Mouse (Mus musculus) heart, embryonic 12.5 days (tissue): Measurements from ENCODE around the gene Sv2a. TPM values are rescaled to one million over a fixed set of nuclear protein-coding genes. Genes with fewer than 3 reads are reported as not detected.

Experiments used
- ATAC-seq: fragments of 200-750 bp; cut with Nextera tagmentation; 2 replicates; pipeline ENCODE4 v1.8.0; 2017; ENCODE audit warnings: moderate TSS enrichment, moderate library complexity; ENCODE audit not compliant: insufficient number of reproducible peaks, low FRiP score
- H3K27ac ChIP-seq: fragments of 300-500 bp; sonication (generic); 2 replicates; pipeline ENCODE4 v1.5.1; 2016; ENCODE audit warnings: mild to moderate bottlenecking, moderate library complexity; ENCODE audit not compliant: poor library complexity, severe bottlenecking
- H3K27me3 ChIP-seq: fragments of 300-500 bp; sonication (generic); replicated peaks from 2 replicates; pipeline ENCODE4 v1.6.1; 2016; ENCODE audit warnings: mild to moderate bottlenecking, moderate library complexity
- H3K36me3 ChIP-seq: fragments of 300-500 bp; sonication (generic); 2 replicates; pipeline ENCODE4 v1.6.1; 2016; ENCODE audit warnings: mild to moderate bottlenecking, moderate library complexity
- H3K4me1 ChIP-seq: fragments of 300-500 bp; sonication (generic); replicated peaks from 2 replicates; pipeline ENCODE4 v1.6.1; 2016; ENCODE audit warnings: mild to moderate bottlenecking
- H3K4me2 ChIP-seq: fragments of 300-500 bp; sonication (generic); 2 replicates; pipeline ENCODE4 v1.6.1; 2016; ENCODE audit warnings: mild to moderate bottlenecking, moderate library complexity
- H3K4me3 ChIP-seq: fragments of 300-500 bp; sonication (generic); 2 replicates; pipeline ENCODE4 v1.5.1; 2016; ENCODE audit warnings: mild to moderate bottlenecking
- H3K9ac ChIP-seq: fragments of 300-500 bp; sonication (generic); 2 replicates; pipeline ENCODE4 v1.6.1; 2016; ENCODE audit warnings: mild to moderate bottlenecking, moderate library complexity
- H3K9me3 ChIP-seq: fragments of 300-500 bp; sonication (generic); replicated peaks from 2 replicates; pipeline ENCODE4 v1.6.1; 2016; ENCODE audit warnings: mild to moderate bottlenecking, moderate library complexity
- WGBS: fragments of 180-500 bp; shearing (Covaris S2); methylation state at CpG from one replicate; pipeline ENCODE4 v1.1.7; 2016; 5-methylcytosine and 5-hydroxymethylcytosine counted together
- polyA plus RNA-seq: library from polyadenylated mRNA; unstranded; fragments of >200 nt; fragmentation: Nextera tagmentation; extraction: Ambion mirVana; gene quantifications from 2 replicates; pipeline ENCODE4 v1.2.1, GENCODE M21; 2016

The Sv2a gene
- polyA plus RNA-seq, 1 experiment from 2014 or later, result 21.7 TPM

DNA sequence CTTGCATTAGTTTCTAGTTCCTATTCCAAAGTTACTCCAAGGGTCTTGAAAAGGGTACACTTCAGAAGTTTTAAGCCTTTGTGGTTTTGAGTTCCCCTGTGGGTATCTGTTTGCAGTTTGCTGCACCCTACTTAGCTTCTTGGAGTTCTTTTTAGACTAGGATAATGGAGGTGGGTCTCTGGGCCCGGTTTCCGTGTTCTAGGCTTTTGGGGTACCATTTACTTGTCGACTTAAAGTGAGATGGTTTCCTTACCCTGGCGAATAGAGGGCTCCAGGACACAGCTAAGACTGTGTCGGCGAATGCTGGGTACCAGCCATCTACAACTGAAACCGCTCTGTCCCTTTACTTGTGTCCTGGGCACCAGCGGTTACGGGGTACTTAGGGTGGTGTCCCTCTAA lies 40.7 kb downstream of the Sv2a start:
- H3K9ac ChIP-seq, result peak overlapping the region; percentile 90
- no peaks in the 10 kb centered on the region for H3K27me3 ChIP-seq
- peaks cover 43% of the 10 kb centered on the region for H3K4me1 ChIP-seq
- H3K36me3 ChIP-seq, result no peaks in the 10 kb centered on the region
- ATAC-seq, result no peak
- peak overlapping the region; percentile 100 for H3K27ac ChIP-seq
- peak overlapping the region; percentile 79 for H3K4me3 ChIP-seq
- peak overlapping the region; percentile 90 for H3K4me2 ChIP-seq
- 30% methylated on average over 9 of the region's 9 CpGs for WGBS
- H3K9me3 ChIP-seq, result no peaks in the 10 kb centered on the region

GRCm38 (mm10) chr3:96222774-96223173 lies 41.8 kb downstream of the Sv2a start:
- no peaks in the 10 kb centered on the region for H3K9me3 ChIP-seq
- no peak for ATAC-seq
- no peaks in the 10 kb centered on the region for H3K27me3 ChIP-seq
- no peak overlapping the region for H3K27ac ChIP-seq
- peaks cover 49% of the 10 kb centered on the region for H3K4me1 ChIP-seq
- no peak overlapping the region for H3K4me3 ChIP-seq
- no peak overlapping the region for H3K4me2 ChIP-seq
- no peaks in the 10 kb centered on the region for H3K36me3 ChIP-seq
- 87% methylated on average over 4 of the region's 4 CpGs for WGBS
- H3K9ac ChIP-seq, result no peak overlapping the region

- Histone ChIP-seq H3K4me2 (no peak overlapping the region), H3K27ac (no peak overlapping the region), H3K9me3 (no peaks in the 10 kb centered on the region), H3K27me3 (no peaks in the 10 kb centered on the region), H3K36me3 (no peaks in the 10 kb centered on the region), H3K4me1 (peaks cover 44% of the 10 kb centered on the region), H3K4me3 (no peak overlapping the region), H3K9ac (peak overlapping the region; percentile 58; the same call in 1 of the 2 replicates)
- no peak for ATAC-seq
- WGBS, result 48% methylated on average over 2 of the region's 2 CpGs
Observed at GRCm38 (mm10) chr3:96225421-96225820, 44.5 kb downstream of the Sv2a start.

DNA sequence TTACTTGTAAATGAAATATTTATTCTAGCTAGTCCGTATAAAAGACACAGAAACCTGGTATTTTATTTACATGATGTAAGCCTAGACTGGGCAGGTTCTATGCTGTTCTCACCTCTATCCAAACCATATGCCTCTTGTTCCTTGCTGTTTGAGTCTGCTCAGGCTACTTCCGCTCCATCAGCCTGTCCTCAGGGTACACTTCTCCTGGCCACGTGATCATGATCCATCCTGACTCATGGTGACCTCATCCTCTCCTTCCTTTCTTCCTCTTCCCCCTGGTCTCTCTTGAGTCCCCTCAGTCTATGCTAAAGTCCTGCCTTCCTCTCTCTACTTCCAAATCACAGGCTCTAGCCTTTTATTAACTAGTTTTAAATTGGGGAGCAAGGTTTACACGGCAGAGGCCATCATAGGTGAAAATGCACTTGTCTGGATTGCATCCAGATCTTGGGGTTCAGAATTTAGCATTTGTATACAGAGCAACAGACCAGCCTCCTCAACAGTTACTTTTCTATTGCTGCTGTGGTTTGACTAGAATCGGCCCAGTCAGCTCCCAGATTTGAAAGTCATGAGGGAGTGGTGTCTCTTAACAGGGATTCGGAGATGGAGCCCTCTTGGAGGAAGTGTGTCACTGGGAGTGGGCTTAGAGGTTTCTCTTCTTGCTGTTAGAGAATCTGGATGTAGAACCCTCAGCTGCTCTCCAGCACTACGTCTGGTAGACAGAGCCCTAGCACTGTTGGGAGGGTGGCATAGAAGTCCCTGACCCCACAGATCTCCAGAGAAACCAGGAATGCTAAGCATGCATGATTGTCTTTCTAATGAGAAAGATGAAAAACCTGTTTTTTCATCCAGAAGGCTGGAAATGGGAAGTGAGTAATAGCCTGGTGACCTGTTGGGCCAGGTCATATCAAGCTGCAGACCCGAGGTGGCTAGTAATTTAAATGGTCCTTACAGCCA lies 46.0 kb downstream of the Sv2a start:
- Histone ChIP-seq H3K36me3 (no peaks in the 10 kb centered on the region), H3K27me3 (no peaks in the 10 kb centered on the region), H3K9me3 (no peaks in the 10 kb centered on the region), H3K4me3 (no peak overlapping the region), H3K4me1 (peaks cover 37% of the 10 kb centered on the region), H3K4me2 (no peak overlapping the region), H3K27ac (no peak overlapping the region), H3K9ac (no peak overlapping the region)
- WGBS, result 60% methylated on average over 8 of the region's 8 CpGs
- ATAC-seq, result 0 out of 2 replicates have a peak, but pooled peaks have one; percentile 7

GRCm38 (mm10) chr3:96228828-96229227 lies 47.9 kb downstream of the Sv2a start:
- no peak overlapping the region for H3K27ac ChIP-seq
- H3K4me1 ChIP-seq, result peaks cover 24% of the 10 kb centered on the region
- no peak overlapping the region for H3K9ac ChIP-seq
- no peak for ATAC-seq
- WGBS, result 71% methylated on average over 2 of the region's 2 CpGs
- no peaks in the 10 kb centered on the region for H3K9me3 ChIP-seq
- no peaks in the 10 kb centered on the region for H3K36me3 ChIP-seq
- H3K4me3 ChIP-seq, result no peak overlapping the region
- H3K27me3 ChIP-seq, result no peaks in the 10 kb centered on the region
- H3K4me2 ChIP-seq, result no peak overlapping the region

DNA sequence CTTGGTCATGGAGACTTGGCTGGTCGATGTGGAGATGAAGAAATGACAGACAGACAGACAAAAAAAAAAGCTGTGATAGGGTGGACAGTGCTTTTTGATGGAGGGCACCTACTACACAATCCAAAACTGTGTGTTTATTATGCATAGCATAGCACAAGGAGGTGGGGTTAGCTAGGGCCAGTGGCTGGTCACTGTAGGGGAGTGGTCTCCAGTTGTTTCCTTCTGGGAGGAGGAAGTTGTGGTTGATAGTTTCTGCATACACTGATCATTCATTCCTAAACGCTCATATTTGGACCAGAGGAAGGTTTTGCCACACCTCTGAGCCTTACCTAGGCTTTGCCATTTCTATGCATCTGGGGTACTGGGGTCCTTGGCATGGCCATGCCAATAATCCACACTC lies 49.5 kb downstream of the Sv2a start:
- H3K36me3 ChIP-seq, result no peaks in the 10 kb centered on the region
- WGBS, result 53% methylated on average over 2 of the region's 2 CpGs
- no peak overlapping the region for H3K27ac ChIP-seq
- H3K27me3 ChIP-seq, result no peaks in the 10 kb centered on the region
- H3K9me3 ChIP-seq, result no peaks in the 10 kb centered on the region
- H3K9ac ChIP-seq, result no peak overlapping the region
- H3K4me2 ChIP-seq, result no peak overlapping the region
- H3K4me3 ChIP-seq, result no peak overlapping the region
- ATAC-seq, result no peak
- peaks cover 16% of the 10 kb centered on the region for H3K4me1 ChIP-seq

DNA sequence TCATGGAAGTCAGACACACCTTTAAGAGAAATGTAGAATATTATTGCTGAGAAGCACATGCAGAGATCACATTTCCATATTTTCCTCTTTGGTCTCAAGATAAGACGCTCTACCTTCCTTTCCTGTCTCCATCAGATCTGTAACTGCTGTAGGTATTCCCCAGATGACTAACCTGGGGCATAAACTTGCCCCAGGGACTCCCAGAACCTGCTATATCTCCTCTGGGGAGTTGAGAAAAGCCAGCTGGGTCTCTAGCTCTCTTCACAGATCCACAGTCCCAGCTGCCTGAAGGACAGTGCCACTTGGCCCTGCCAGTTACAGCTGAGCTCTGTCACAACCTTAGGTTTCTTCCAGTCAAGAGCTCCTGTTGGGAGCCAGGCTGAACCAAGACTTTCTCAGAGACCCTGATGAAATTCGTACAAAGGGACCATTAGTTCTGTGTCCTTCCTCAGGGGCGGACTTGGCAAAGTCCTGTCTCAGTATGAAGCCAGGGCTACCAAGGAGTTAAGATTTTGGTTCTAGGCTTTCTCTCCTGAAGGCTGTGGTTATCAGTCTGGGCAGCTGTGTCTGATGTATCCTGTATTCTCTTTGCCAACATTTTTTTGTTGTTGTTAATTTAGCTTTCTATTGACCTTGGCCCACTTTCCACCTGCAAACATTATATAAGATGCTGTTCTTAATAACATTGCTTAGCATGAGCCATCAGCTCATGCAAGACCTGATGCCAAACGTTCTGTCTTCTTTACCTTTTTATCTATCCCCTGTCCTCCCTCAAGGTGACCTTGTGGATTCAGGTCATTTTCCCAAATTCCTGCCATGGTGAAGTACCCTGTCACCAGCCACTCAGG lies 50.2 kb downstream of the Sv2a start:
- Histone ChIP-seq H3K27ac (no peak overlapping the region), H3K4me1 (peaks cover 13% of the 10 kb centered on the region; the same call in 1 of the 2 replicates), H3K4me2 (no peak overlapping the region), H3K27me3 (no peaks in the 10 kb centered on the region), H3K4me3 (no peak overlapping the region), H3K9me3 (no peaks in the 10 kb centered on the region), H3K36me3 (no peaks in the 10 kb centered on the region), H3K9ac (no peak overlapping the region)
- WGBS, result 65% methylated on average over 4 of the region's 4 CpGs
- no peak for ATAC-seq

- Histone ChIP-seq H3K4me3 (no peak overlapping the region), H3K4me1 (peaks cover 9% of the 10 kb centered on the region), H3K9me3 (no peaks in the 10 kb centered on the region), H3K27ac (no peak overlapping the region), H3K4me2 (no peak overlapping the region), H3K27me3 (no peaks in the 10 kb centered on the region), H3K9ac (no peak overlapping the region), H3K36me3 (no peaks in the 10 kb centered on the region)
- ATAC-seq, result no peak
- WGBS, result 42% methylated on average over 2 of the region's 2 CpGs
Observed at GRCm38 (mm10) chr3:96231758-96232120, 50.8 kb downstream of the Sv2a start.

- H3K27me3 ChIP-seq, result no peaks in the 10 kb centered on the region
- H3K36me3 ChIP-seq, result no peaks in the 10 kb centered on the region
- no peaks in the 10 kb centered on the region for H3K9me3 ChIP-seq
- no peak overlapping the region for H3K4me3 ChIP-seq
- no peak overlapping the region for H3K4me2 ChIP-seq
- peaks cover 19% of the 10 kb centered on the region for H3K4me1 ChIP-seq
- 88% methylated on average over 2 of the region's 2 CpGs for WGBS
- no peak for ATAC-seq
- H3K9ac ChIP-seq, result no peak overlapping the region
- H3K27ac ChIP-seq, result no peak overlapping the region
Observed at GRCm38 (mm10) chr3:96234914-96235313, 54.0 kb downstream of the Sv2a start.

DNA sequence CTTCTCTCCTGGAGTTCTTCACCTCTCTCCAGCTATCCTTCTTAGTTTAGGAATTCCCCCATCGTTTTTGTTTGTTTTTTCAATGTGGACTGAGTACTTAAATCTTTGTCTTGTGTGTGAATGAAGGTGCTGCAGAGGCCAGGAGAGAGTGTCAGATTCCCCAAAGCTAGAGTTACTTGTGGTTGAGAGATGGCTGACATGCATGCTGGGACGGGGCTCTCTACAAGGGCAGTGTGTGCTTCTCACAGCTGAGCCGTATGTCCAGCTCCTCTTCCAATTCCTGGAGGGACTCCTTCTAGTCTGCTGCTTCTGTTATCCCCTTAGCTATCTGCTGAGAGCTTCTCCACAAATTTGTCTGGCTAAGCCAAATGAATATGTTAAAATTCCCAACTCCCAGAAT lies 54.9 kb downstream of the Sv2a start:
- no peak overlapping the region for H3K4me3 ChIP-seq
- H3K36me3 ChIP-seq, result no peaks in the 10 kb centered on the region
- 53% methylated on average over 3 of the region's 3 CpGs for WGBS
- no peak overlapping the region for H3K27ac ChIP-seq
- peaks cover 21% of the 10 kb centered on the region for H3K4me1 ChIP-seq
- no peak for ATAC-seq
- H3K4me2 ChIP-seq, result no peak overlapping the region
- H3K9ac ChIP-seq, result no peak overlapping the region
- H3K27me3 ChIP-seq, result no peaks in the 10 kb centered on the region
- H3K9me3 ChIP-seq, result no peaks in the 10 kb centered on the region

DNA sequence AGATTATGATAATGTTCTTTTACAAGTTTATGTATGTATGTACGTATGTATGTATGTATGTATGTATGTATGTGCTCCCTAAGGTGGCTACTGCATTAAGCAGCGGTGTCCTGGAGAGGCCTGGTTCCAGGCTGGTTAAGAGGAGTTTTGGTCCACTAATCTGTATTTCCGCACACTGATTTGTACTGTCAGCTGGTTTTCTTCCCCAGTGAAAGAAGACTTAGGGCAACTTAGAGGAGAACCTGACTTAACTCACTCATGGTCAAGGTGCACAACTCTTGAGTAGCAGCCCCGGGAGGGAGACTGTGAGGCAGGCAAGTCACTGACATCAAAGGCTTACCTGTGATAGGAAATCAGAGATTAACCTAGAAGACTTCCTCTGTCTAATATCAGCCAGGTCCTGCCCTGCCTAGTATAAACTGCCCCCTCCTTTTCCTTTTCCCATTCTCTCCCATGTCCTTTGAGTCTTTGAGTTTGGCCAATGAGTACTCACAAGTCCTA lies 55.9 kb downstream of the Sv2a start:
- H3K4me3 ChIP-seq, result peak overlapping the region; percentile 51
- no peaks in the 10 kb centered on the region for H3K9me3 ChIP-seq
- H3K4me1 ChIP-seq, result peaks cover 21% of the 10 kb centered on the region
- H3K27ac ChIP-seq, result peak overlapping the region; percentile 60
- peak overlapping the region; percentile 74 for H3K9ac ChIP-seq
- no peak for ATAC-seq
- H3K36me3 ChIP-seq, result no peaks in the 10 kb centered on the region
- no peaks in the 10 kb centered on the region for H3K27me3 ChIP-seq
- WGBS, result 79% methylated on average over 4 of the region's 4 CpGs
- peak overlapping the region; percentile 80 for H3K4me2 ChIP-seq
